Mouse (Mus musculus) cortical plate, adult 2 months (tissue): Measurements from ENCODE around the gene Plcl2. TPM values are rescaled to one million over a fixed set of nuclear protein-coding genes. Genes with fewer than 3 reads are reported as not detected.

ENCODE experiments used
- H3K27ac ChIP-seq: fragments of 200-500 bp; 2 replicates; pipeline ENCODE4 v1.5.1; 2012; ENCODE audit warnings: low read length, control low read depth, inconsistent platforms; ENCODE audit not compliant: insufficient read depth
- H3K4me1 ChIP-seq: fragments of 200-500 bp; 2 replicates; pipeline ENCODE4 v1.6.1; 2011; ENCODE audit warnings: low read length; ENCODE audit not compliant: control insufficient read depth, insufficient read depth
- H3K4me3 ChIP-seq: fragments of 200-500 bp; 2 replicates; pipeline ENCODE4 v1.5.1; 2011; ENCODE audit warnings: mild to moderate bottlenecking, low read length, control low read depth; ENCODE audit not compliant: insufficient read depth
- CTCF ChIP-seq: fragments of 200-500 bp; IDR thresholded peaks from 2 replicates; pipeline ENCODE4 v1.5.1; 2011; ENCODE audit warnings: mild to moderate bottlenecking, control low read depth, low read length; ENCODE audit not compliant: insufficient read depth; ENCODE audit errors: extremely low read depth
- POLR2A ChIP-seq: fragments of 200-500 bp; IDR thresholded peaks from 2 replicates; pipeline ENCODE4 v1.6.1; 2011; ENCODE audit warnings: mild to moderate bottlenecking, low read length, control low read depth; ENCODE audit not compliant: insufficient read depth; ENCODE audit errors: extremely low read depth
- polyA plus RNA-seq: library from polyadenylated mRNA; depleted of rRNA; stranded (reverse); fragments of >200 nt; gene quantifications from 2 replicates; pipeline ENCODE4 v1.2.3, GENCODE M21; 2012

Plcl2 gene
- polyA plus RNA-seq, 1 experiment, result 39.3 TPM

GRCm38 (mm10) chr17:50483700-50484099 lies 25.5 kb upstream of the Plcl2 start:
- no peak overlapping the region for H3K4me3 ChIP-seq
- H3K4me1 ChIP-seq, result peaks cover 2% of the 10 kb centered on the region
- TF ChIP-seq POLR2A (no peak), CTCF (no peak)
- H3K27ac ChIP-seq, result no peak overlapping the region

DNA sequence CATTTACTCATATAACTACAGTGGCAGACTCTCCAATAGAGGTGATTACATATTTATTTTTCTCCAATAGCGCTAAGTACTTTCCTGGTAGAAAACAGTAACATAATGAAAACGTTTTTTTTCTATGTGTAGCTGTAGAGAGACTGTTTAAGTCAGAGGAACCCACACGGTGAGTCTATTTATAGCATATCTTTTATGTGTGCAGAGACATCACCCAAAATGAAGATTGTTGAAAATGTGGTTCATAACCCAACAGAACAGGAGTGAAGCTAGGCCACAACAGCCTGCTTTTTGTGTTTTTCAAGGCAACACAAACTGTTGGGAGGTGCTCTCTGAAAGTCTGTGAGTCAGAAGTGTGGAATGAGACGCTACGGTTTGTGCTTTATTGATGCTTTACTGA lies 24.2 kb upstream of the Plcl2 start:
- TF ChIP-seq CTCF (no peak), POLR2A (no peak)
- H3K4me1 ChIP-seq, result peaks cover 2% of the 10 kb centered on the region
- H3K27ac ChIP-seq, result no peak overlapping the region
- H3K4me3 ChIP-seq, result no peak overlapping the region

- Histone ChIP-seq H3K4me3 (no peak overlapping the region), H3K4me1 (peaks cover 2% of the 10 kb centered on the region), H3K27ac (no peak overlapping the region)
- TF ChIP-seq POLR2A, result no peak
Measured at GRCm38 (mm10) chr17:50487058-50487618, 22.1 kb upstream of the Plcl2 start.

GRCm38 (mm10) chr17:50487670-50488069 lies 21.5 kb upstream of the Plcl2 start:
- peaks cover 2% of the 10 kb centered on the region for H3K4me1 ChIP-seq
- TF ChIP-seq POLR2A (no peak), CTCF (no peak)
- no peak overlapping the region for H3K27ac ChIP-seq
- H3K4me3 ChIP-seq, result no peak overlapping the region

- H3K4me3 ChIP-seq, result no peak overlapping the region
- H3K4me1 ChIP-seq, result peaks cover 2% of the 10 kb centered on the region
- H3K27ac ChIP-seq, result no peak overlapping the region
- no peak for TF ChIP-seq CTCF
Measured at GRCm38 (mm10) chr17:50488406-50488805, 20.8 kb upstream of the Plcl2 start.

DNA sequence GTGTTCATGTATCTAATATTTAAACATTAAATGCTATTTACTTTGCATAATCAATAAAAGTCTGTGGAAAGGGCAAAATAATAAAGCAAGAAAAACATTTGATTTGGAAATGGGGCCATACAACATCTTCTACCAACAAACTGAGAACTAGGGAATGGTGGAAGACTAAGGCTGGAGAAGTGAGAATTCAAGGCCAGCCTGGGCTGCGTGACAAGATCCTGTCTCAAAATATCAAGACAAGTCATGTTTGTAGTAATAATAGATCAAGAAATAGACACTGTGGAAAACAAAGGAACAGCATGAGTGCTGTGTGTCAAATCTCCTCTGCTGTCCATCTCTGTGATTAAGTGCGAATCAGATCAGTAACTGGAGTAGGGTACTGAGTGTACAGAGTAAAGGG lies 20.3 kb upstream of the Plcl2 start:
- Histone ChIP-seq H3K4me1 (peaks cover 2% of the 10 kb centered on the region), H3K4me3 (no peak overlapping the region), H3K27ac (no peak overlapping the region)
- TF ChIP-seq POLR2A, result no peak
- TF ChIP-seq CTCF, result no peak

GRCm38 (mm10) chr17:50490644-50491430 lies 18.4 kb upstream of the Plcl2 start:
- Histone ChIP-seq H3K4me1 (no peaks in the 10 kb centered on the region), H3K27ac (no peak overlapping the region), H3K4me3 (no peak overlapping the region)
- TF ChIP-seq POLR2A (no peak), CTCF (no peak)

GRCm38 (mm10) chr17:50491496-50491895 lies 17.7 kb upstream of the Plcl2 start:
- TF ChIP-seq POLR2A, result no peak
- TF ChIP-seq CTCF, result no peak
- H3K4me3 ChIP-seq, result no peak overlapping the region
- no peak overlapping the region for H3K27ac ChIP-seq
- H3K4me1 ChIP-seq, result no peaks in the 10 kb centered on the region

GRCm38 (mm10) chr17:50495216-50495889 lies 13.8 kb upstream of the Plcl2 start:
- Histone ChIP-seq H3K4me3 (no peak overlapping the region), H3K4me1 (no peaks in the 10 kb centered on the region), H3K27ac (no peak overlapping the region)
- TF ChIP-seq CTCF, result no peak
- TF ChIP-seq POLR2A, result no peak
